Mouse (Mus musculus): Measurements from ENCODE around the gene C1d.
"Not testable (repeated sequence)": the region's sequence is repeated elsewhere in the genome, so short reads cannot be mapped to it uniquely, and the experiment has no call there.

The C1d gene

GRCm38 (mm10) chr11:17257443-17257842 is at the start of gene C1d:
C1d (plus strand) TSS chr11:17257579.
- DNase-seq = peak; percentile 95

- DNase-seq = peak; percentile 96
Measured at GRCm38 (mm10) chr11:17211258-17212140, 45.9 kb upstream of the C1d start, which contains the start of gene Pno1. Pno1 (minus strand) TSS chr11:17211568.

- DNase-seq = no peak
Measured at GRCm38 (mm10) chr11:17212141-17212495, 45.3 kb upstream of the C1d start.

GRCm38 (mm10) chr11:17212903-17213509 is 44.4 kb upstream of the C1d start:
- peak; percentile 6 for DNase-seq

GRCm38 (mm10) chr11:17215475-17215874 is 41.9 kb upstream of the C1d start:
- no peak for DNase-seq

- DNase-seq = no peak
Measured at GRCm38 (mm10) chr11:17221126-17221525, 36.3 kb upstream of the C1d start.

- no peak for DNase-seq
Measured at GRCm38 (mm10) chr11:17232792-17233191, 24.6 kb upstream of the C1d start.

- DNase-seq = no peak
Measured at GRCm38 (mm10) chr11:17236449-17237037, 20.8 kb upstream of the C1d start.

GRCm38 (mm10) chr11:17238598-17238997 is 18.8 kb upstream of the C1d start:
- DNase-seq = not testable (repeated sequence)

- DNase-seq = no peak
Measured at GRCm38 (mm10) chr11:17248715-17249114, 8.7 kb upstream of the C1d start.

- DNase-seq = no peak
Measured at GRCm38 (mm10) chr11:17256813-17257365, 490 bp upstream of the C1d start.

- peak; percentile 45 for DNase-seq
Measured at GRCm38 (mm10) chr11:17257861-17258260, 482 bp downstream of the C1d start.

- no peak for DNase-seq
Measured at GRCm38 (mm10) chr11:17267176-17267575, 9.8 kb downstream of the C1d start.

GRCm38 (mm10) chr11:17268801-17269200 is 11.4 kb downstream of the C1d start:
- no peak for DNase-seq

- peak; percentile 41 for DNase-seq
Measured at GRCm38 (mm10) chr11:17279959-17280358, 22.6 kb downstream of the C1d start.

GRCm38 (mm10) chr11:17284055-17284454 is 26.7 kb downstream of the C1d start:
- peak; percentile 35 for DNase-seq

GRCm38 (mm10) chr11:17288884-17289283 is 31.5 kb downstream of the C1d start:
- no peak for DNase-seq

GRCm38 (mm10) chr11:17306007-17306891 is 48.9 kb downstream of the C1d start:
- no peak for DNase-seq

- no peak for DNase-seq
Measured at GRCm38 (mm10) chr11:17307457-17307856, 50.1 kb downstream of the C1d start.
